Mouse (Mus musculus) hindlimb bud, embryonic 11.5 days (tissue): ENCODE results near the gene Gm13088.
"Not testable (repeated sequence)": the region's sequence is repeated elsewhere in the genome, so short reads cannot be mapped to it uniquely, and the experiment has no call there.

Source experiments
- DNase-seq: peaks from one replicate; pipeline ENCODE4 v3.0.0-alpha.2; 2012; ENCODE audit warnings: low read depth, low spot score; ENCODE audit errors: extremely low spot score

Gene Gm13088

GRCm38 (mm10) chr4:143657146-143657545 is at the start of gene Gm13088:
Gm13088 (minus strand) TSS chr4:143657246.
- DNase-seq, result not testable (repeated sequence)

DNA sequence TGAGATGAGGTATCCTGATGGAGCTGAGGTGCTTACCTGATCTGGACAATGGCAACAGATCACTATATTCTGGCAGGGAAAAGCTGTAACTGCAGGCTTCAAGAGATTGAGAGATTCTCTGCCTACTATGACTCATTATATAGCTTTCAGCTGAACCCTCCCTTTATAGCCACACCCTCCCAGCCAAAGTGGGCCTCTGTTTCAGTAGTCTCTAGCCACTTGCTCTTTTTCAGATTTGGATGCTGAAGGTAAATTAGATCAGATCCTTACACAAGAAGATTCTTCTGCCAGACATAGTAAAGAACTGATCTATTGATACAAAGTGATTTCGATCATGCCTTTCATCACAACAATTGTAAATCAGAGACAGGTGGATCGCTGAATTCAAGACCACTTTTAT is 45.6 kb upstream of the Gm13088 start, which contains the start of gene Gm13089:
Gm13089 (minus strand) TSS at position 101 of the 400 bp plus-strand sequence.
- no peak for DNase-seq

DNA sequence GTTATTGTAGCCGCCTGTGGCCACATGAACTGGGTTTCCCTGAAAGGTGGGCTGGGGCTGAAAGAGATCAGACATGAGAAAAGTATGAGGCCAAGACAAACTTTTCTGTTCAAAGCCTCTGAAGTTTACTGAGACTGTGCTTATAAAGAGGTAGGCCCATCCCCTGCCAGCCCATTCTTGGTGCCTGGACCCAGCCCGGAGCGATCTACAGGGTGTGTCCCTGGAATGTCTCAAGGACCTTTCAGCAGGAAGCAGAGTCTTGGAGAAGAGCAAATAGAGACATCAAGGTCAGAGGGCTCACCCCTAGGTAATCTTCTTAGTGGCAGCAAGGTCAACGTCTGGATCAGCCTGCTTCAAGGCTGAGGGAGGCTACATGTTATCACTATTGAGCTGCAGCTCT is 38.9 kb downstream of the Gm13088 start:
- DNase-seq, result not testable (repeated sequence)

- DNase-seq, result not testable (repeated sequence)
These were observed 42.3 kb downstream of the Gm13088 start, which contains the start of gene Gm13083 for GRCm38 (mm10) chr4:143614703-143615102. Gm13083 (plus strand) TSS chr4:143615003.

DNA sequence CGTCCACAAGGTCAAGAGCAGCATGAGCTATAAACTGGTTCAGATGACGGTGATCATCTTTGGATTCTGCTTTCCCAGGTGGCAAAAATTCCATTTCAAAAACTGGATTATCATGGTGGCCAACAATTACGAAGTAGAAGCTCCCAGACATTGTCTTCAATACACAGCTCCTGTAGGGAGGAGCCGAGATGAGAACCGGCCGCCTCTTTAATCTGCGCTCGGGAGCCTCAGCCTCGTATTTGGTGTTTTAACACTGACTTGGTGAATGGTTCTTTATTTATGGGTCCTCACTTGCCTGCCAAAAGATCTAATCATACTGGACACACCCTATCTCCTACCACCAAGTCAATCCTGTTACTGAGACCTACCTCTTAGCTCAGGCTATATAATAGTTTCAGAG is 45.1 kb downstream of the Gm13088 start:
- DNase-seq, result not testable (repeated sequence)
